Mouse (Mus musculus) erythroblast, embryonic 14.5 days (primary cell): ENCODE data around the gene Sptb.

Experiments used
- GATA1 ChIP-seq: IDR thresholded peaks from 2 replicates; pipeline ENCODE4 v1.6.1; 2012; ENCODE audit warnings: low read length, inconsistent platforms, mixed read lengths
- TAL1 ChIP-seq: IDR thresholded peaks from 3 replicates; pipeline ENCODE4 v1.6.1; 2012; ENCODE audit warnings: low read length, inconsistent platforms, mixed read lengths

DNA sequence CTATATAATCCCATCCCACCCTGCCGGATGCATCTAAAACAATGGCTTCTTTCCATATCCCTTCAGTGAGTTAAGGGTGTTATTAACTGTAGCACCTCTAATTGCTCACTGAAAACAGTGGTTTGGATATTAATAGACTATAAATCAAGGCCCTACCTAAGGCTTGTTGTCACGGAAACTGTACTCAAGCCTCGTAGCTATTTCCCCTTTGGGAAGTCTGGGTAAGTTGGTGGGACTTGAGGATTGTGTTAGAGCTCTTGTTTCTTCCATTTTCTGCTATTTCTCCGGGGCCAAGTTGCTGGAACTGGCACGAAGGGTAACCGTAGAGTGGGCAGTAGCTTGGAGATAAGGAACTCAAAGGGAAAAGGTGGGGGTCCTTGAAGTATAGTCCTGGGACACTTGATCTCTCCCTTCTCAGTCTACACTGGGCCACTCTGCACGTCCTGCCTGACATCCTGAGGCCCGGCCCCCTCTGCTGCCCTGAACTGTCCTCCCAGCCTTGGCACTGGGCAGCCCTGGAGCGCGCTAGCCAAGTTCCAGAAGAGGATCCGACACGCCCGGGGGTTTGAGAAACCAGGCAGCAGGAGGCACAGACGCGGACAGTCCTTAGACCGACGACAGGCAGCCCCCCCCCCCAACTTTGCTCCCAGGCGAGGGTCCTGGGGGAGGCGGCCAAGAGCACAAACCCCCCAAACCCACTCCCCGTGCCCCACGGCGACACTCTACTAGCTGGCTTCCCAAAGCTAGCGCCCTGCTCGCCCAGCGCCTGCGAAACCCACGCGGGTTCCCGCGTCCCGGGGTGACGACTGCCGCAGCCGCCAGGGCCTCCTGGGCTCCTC is 1.2 kb downstream of the Sptb start:
- TF ChIP-seq GATA1, result no peak; the same call in 1 of the 2 replicates
- TF ChIP-seq TAL1, result no peak
